Comparison of ENCODE assay signal across 8 mouse cellular contexts in the genomic region with DNA sequence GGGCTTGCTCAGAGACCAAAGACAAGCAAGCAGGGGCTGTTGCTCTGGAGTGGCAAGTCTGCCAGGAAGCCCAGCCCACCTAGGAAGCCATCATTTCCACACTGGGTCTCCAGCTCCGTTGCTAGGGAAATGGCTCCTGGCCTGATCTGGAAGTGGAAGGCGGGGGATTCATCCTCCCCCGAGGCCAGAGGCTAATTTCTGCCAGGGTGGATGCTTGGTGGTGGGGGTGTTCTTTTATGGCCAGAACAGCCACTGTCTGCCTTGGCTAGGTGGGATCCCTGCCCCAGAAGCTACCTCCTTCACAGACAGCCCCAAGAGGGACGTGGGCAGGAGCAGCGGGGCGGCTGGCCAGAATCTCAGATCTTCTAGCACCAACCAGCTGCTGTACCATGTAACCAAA. TPM values are rescaled to one million over a fixed set of nuclear protein-coding genes. Genes with fewer than 3 reads are reported as not detected.
DNase-seq lines count a peak whose midpoint lies in the region; TF ChIP-seq lines count a peak whose summit lies in the region.

No protein-coding gene starts in this region.

- H3K4me1 ChIP-seq in heart, adult 2 months (ENCODE audit: control insufficient read depth, insufficient read depth, low read length): peaks cover 57% of the 10 kb centered on the region

- no peak for TF ChIP-seq POLR2A in heart, adult 2 months (IDR thresholded peaks at IDR 0.05; ENCODE audit: insufficient read depth, low read depth, low read length)

- H3K36me3 ChIP-seq in heart, adult 2 months (ENCODE audit: control insufficient read depth, insufficient read depth, low read length): no peaks in the 10 kb centered on the region

- 27% methylated on average over 6 of the region's 6 CpGs for WGBS in heart, adult 2 months

- 0 out of 2 replicates have a peak, but pooled peaks have one; percentile 25 for TF ChIP-seq EP300 in heart, adult 2 months (IDR thresholded peaks at IDR 0.05; ENCODE audit: insufficient read depth, low read depth, low read length)

- DNase-seq in right cerebral cortex, adult 18-20 months: peak; percentile 73
- DNase-seq in right cerebral cortex, postnatal 10 days (ENCODE audit: low spot score in 2 of 2): no peak
- peak in 1 of 2 experiments; percentile 62 for DNase-seq in heart, adult 2 months
- DNase-seq in kidney, postnatal 25 days: peak; percentile 24 to 63
- DNase-seq in right cerebral cortex, postnatal 36 days (ENCODE audit: low spot score in 2 of 2): peak; percentile 42 to 60
- no peak for DNase-seq in adrenal gland, adult 8-10 months
- no peak for DNase-seq in embryo, embryonic 10.5 days (ENCODE audit: low spot score)
- no peak for DNase-seq in adrenal gland, postnatal 25 days

- H3K79me2 ChIP-seq in heart, adult 2 months (replicated peaks; ENCODE audit: control insufficient read depth, insufficient read depth, low read length): peaks cover 4% of the 10 kb centered on the region

- peak overlapping the region; percentile 76 for H3K27ac ChIP-seq in heart, adult 2 months

- no peak overlapping the region for H3K4me3 ChIP-seq in heart, adult 2 months

- no peaks in the 10 kb centered on the region for H3K27me3 ChIP-seq in heart, adult 2 months (ENCODE audit: control insufficient read depth, insufficient read depth, low read length)

- intact Hi-C loops in heart, adult 2 months (cut with DNase I): no loop called here

- H3K9ac ChIP-seq in heart, adult 2 months (ENCODE audit: low read depth, low read length): no peak overlapping the region

- no peak for TF ChIP-seq CTCF in heart, adult 2 months (IDR thresholded peaks at IDR 0.05)

RNA-seq across cellular contexts. Expression of gene Tmem201, which starts 4.1 kb away (rescaled TPM):
- 10 to 100 TPM; 85.9 to 93.3 TPM for total RNA-seq in heart, adult 2 months (2021)
- polyA plus RNA-seq in heart, adult 2 months (2012; rRNA removed): 106 and 107 TPM in 2 replicates
- total RNA-seq in adrenal gland, adult 8-10 months (2022): 10 to 100 TPM; 29.0 to 41.6 (median 36.4) TPM
- 34.1 and 36.1 TPM in 2 replicates for total RNA-seq in adrenal gland, postnatal 25 days (2021)

RNA-seq across cellular contexts. Expression of gene Pik3cd, which starts 31.4 kb away (rescaled TPM):
- 1 to 10 TPM; 3.4 to 4.2 TPM for total RNA-seq in heart, adult 2 months (2021)
- 3.6 and 4.7 TPM in 2 replicates for polyA plus RNA-seq in heart, adult 2 months (2012; rRNA removed)
- 1 to 10 TPM; 4.8 to 9.3 (median 7.0) TPM for total RNA-seq in adrenal gland, adult 8-10 months (2022)
- 2.0 and 4.4 TPM in 2 replicates for total RNA-seq in adrenal gland, postnatal 25 days (2021)

RNA-seq across cellular contexts. Expression of gene Slc25a33, which starts 40.3 kb away (rescaled TPM):
- 10 to 100 TPM; 22.3 to 26.0 TPM for total RNA-seq in heart, adult 2 months (2021)
- polyA plus RNA-seq in heart, adult 2 months (2012; rRNA removed): 19.0 and 20.3 TPM in 2 replicates
- total RNA-seq in adrenal gland, adult 8-10 months (2022): 10 to 100 TPM; 22.2 to 24.2 (median 23.6) TPM
- 27.7 and 32.2 TPM in 2 replicates for total RNA-seq in adrenal gland, postnatal 25 days (2021)

Comparison
In these comparisons a context has a peak if more than half of its experiments do, and no peak if none do; other contexts are left out.
1. DNase-seq: peak in right cerebral cortex, adult 18-20 months (single experiment), kidney, postnatal 25 days (2 of 2) and right cerebral cortex, postnatal 36 days (2 of 2); none in right cerebral cortex, postnatal 10 days (0 of 2), adrenal gland, adult 8-10 months (single experiment), embryo, embryonic 10.5 days (single experiment) and adrenal gland, postnatal 25 days (single experiment).